Mouse (Mus musculus) lung, embryonic 16.5 days (tissue): ENCODE results near the gene Frmd4a. TPM values are rescaled to one million over a fixed set of nuclear protein-coding genes. Genes with fewer than 3 reads are reported as not detected.

ENCODE experiments used
- ATAC-seq: fragments of 200-750 bp; cut with Nextera tagmentation; 2 replicates; pipeline ENCODE4 v1.8.0; 2017; ENCODE audit warnings: low read depth, mild to moderate bottlenecking, moderate library complexity
- H3K27ac ChIP-seq: fragments of 300-500 bp; sonication (generic); 2 replicates; pipeline ENCODE4 v1.5.1; 2014; ENCODE audit warnings: mild to moderate bottlenecking, control low read depth, low read length
- H3K27me3 ChIP-seq: fragments of 300-500 bp; sonication (generic); 2 replicates; pipeline ENCODE4 v1.6.1; 2014; ENCODE audit warnings: low read depth, low read length, mixed read lengths; ENCODE audit not compliant: control insufficient read depth, insufficient read depth
- H3K36me3 ChIP-seq: fragments of 300-500 bp; sonication (generic); 2 replicates; pipeline ENCODE4 v1.6.1; 2014; ENCODE audit warnings: low read length; ENCODE audit not compliant: control insufficient read depth, insufficient read depth
- H3K4me1 ChIP-seq: fragments of 300-500 bp; sonication (generic); replicated peaks from 2 replicates; pipeline ENCODE4 v1.6.1; 2014; ENCODE audit warnings: low read length, mixed read lengths; ENCODE audit not compliant: control insufficient read depth, insufficient read depth
- H3K4me2 ChIP-seq: fragments of 300-500 bp; sonication (generic); 2 replicates; pipeline ENCODE4 v1.6.1; 2014; ENCODE audit warnings: low read depth, low read length, control low read depth
- H3K4me3 ChIP-seq: fragments of 300-500 bp; sonication (generic); 2 replicates; pipeline ENCODE4 v1.5.1; 2014; ENCODE audit warnings: mild to moderate bottlenecking, low read length, control low read depth
- H3K9ac ChIP-seq: fragments of 300-500 bp; sonication (generic); 2 replicates; pipeline ENCODE4 v1.6.1; 2014; ENCODE audit warnings: low read length, control low read depth
- H3K9me3 ChIP-seq: fragments of 300-500 bp; sonication (generic); 2 replicates; pipeline ENCODE4 v1.6.1; 2016; ENCODE audit warnings: low read length; ENCODE audit not compliant: control insufficient read depth
- WGBS: fragments of 180-500 bp; shearing (Covaris S2); extraction: QIAGEN DNeasy Blood & Tissue Kit; methylation state at CpG from one replicate; pipeline ENCODE4 v1.1.7; 2014; 5-methylcytosine and 5-hydroxymethylcytosine counted together
- polyA plus RNA-seq: library from polyadenylated mRNA; unstranded; fragments of >200 nt; fragmentation: Nextera tagmentation; extraction: Ambion mirVana; gene quantifications from 2 replicates; pipeline ENCODE4 v1.2.1, GENCODE M21; 2015

Gene Frmd4a
- polyA plus RNA-seq, 1 experiment from 2014 or later, result 29.1 TPM

DNA sequence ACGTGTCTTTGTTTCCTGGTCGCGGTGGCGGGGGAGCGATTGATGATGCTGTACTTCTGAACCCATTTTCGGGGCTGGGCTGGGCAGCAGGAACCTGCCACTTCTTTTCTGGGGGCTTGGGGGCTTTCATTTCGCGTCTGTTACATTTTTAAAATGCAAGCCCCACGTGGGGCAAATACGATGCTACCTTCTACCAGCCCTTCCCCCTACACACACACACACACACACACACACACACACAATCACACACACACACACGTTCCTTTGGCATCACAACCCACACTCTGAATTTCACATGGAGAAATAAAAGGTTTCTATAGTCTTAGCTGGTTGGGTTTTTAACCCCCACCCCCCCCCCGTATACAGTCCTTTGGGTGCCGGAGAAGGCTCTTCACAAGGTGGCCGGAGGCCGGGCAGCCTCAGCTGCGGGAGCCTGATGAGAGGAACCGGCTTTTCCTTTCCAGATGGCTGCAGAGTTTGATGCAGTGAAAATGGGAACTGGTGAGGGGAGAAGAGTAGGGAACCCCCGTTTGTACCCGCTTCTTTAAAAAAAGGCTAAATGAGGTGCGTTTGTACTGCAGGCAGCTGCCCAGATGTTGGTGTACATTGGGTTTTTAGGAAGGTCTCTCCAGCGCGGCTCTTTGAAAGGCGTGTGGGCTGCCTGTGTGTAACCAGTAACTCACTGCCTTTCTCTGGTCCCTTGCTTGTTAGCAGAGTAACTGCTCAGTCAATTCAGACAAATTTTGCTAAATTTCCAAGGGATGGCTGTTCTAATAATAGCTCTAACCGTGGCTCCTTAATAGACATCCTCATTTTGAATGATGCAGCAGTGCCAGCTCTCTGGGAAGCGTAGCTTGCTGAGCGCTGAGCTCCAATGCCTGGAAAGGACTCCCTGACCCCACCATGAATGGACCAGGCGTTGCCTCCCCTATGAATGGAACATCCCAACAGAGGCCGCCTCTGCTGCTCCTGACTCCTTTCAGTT, 384.4 kb downstream of the Frmd4a start:
- WGBS, result 1% methylated on average over 28 of the region's 28 CpGs
- H3K4me3 ChIP-seq, result peak overlapping the region; percentile 73
- H3K4me1 ChIP-seq, result peaks cover 32% of the 10 kb centered on the region
- H3K27ac ChIP-seq, result peak overlapping the region; percentile 91
- H3K9ac ChIP-seq, result peak overlapping the region; percentile 87
- no peaks in the 10 kb centered on the region for H3K36me3 ChIP-seq
- peak; percentile 43 for ATAC-seq
- H3K27me3 ChIP-seq, result no peaks in the 10 kb centered on the region
- peak overlapping the region; percentile 85 for H3K4me2 ChIP-seq
- no peaks in the 10 kb centered on the region for H3K9me3 ChIP-seq

- 48% methylated on average over 5 of the region's 5 CpGs for WGBS
- H3K9me3 ChIP-seq, result no peaks in the 10 kb centered on the region
These were observed 389.5 kb downstream of the Frmd4a start for GRCm38 (mm10) chr2:4406977-4407376.

GRCm38 (mm10) chr2:4409810-4410433, 392.4 kb downstream of the Frmd4a start:
- Histone ChIP-seq H3K27ac (peak overlapping the region; percentile 86), H3K4me2 (peak overlapping the region; percentile 36), H3K27me3 (no peaks in the 10 kb centered on the region), H3K4me3 (no peak overlapping the region), H3K4me1 (peaks cover 31% of the 10 kb centered on the region), H3K36me3 (no peaks in the 10 kb centered on the region), H3K9me3 (no peaks in the 10 kb centered on the region), H3K9ac (no peak overlapping the region)
- ATAC-seq, result peak; percentile 49; the same call in 1 of the 2 replicates
- WGBS, result 57% methylated on average over 8 of the region's 8 CpGs

More at GRCm38 (mm10) chr2:4406977-4407376, 389.5 kb downstream of the Frmd4a start:
- ATAC-seq, result peak; percentile 20
- no peak overlapping the region for H3K4me3 ChIP-seq
- no peaks in the 10 kb centered on the region for H3K36me3 ChIP-seq
- H3K27me3 ChIP-seq, result no peaks in the 10 kb centered on the region
- H3K9ac ChIP-seq, result no peak overlapping the region
- peaks cover 26% of the 10 kb centered on the region for H3K4me1 ChIP-seq
- H3K27ac ChIP-seq, result no peak overlapping the region
- H3K4me2 ChIP-seq, result no peak overlapping the region

GRCm38 (mm10) chr2:4412870-4413595, 395.5 kb downstream of the Frmd4a start:
- peak; percentile 91 for ATAC-seq
- Histone ChIP-seq H3K4me2 (no peak overlapping the region), H3K27me3 (no peaks in the 10 kb centered on the region), H3K4me1 (peaks cover 21% of the 10 kb centered on the region), H3K9ac (no peak overlapping the region), H3K9me3 (no peaks in the 10 kb centered on the region), H3K4me3 (no peak overlapping the region), H3K27ac (peak overlapping the region; percentile 81), H3K36me3 (no peaks in the 10 kb centered on the region)
- 23% methylated on average over 5 of the region's 5 CpGs for WGBS

DNA sequence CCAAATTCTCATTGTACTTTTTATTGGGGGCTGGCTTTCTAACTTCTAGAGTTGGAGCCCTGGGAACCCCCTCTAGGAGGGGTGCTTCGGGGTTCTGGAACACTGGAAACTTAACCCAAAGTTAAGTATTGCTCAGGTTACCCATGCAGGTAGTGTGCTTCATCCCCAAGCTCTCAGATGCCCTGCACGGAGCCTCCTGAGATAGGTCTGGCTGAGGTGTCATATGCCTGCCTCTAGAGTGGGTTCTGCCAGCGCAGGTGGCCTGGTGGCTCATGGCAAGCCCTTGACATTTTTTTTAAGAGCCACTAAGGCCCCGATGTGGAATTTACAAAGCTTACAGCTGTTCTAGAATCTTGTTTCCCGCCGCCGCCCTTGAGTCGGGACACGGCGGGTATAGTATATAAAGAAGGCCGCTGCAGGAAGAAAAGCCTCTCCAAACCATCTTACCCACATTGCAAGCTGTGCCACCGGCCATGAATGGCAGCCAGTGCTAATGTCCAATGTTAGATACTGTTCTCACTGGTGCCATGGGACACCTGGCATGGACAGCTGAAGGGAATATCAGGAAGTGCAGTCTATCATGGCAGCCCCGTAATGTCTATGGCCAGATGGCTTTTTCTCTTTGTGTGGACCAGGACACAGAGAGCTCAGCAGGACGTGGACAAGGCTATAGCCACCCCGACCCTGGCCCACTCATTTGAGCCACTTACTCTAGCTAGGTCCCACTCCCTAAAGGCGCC, 396.2 kb downstream of the Frmd4a start:
- ATAC-seq, result peak; percentile 38
- no peaks in the 10 kb centered on the region for H3K9me3 ChIP-seq

GRCm38 (mm10) chr2:4420679-4421312, 403.3 kb downstream of the Frmd4a start:
- ATAC-seq, result no peak
- no peak overlapping the region for H3K4me2 ChIP-seq
- H3K9ac ChIP-seq, result no peak overlapping the region
- H3K4me3 ChIP-seq, result no peak overlapping the region
- no peaks in the 10 kb centered on the region for H3K27me3 ChIP-seq
- no peaks in the 10 kb centered on the region for H3K36me3 ChIP-seq
- no peaks in the 10 kb centered on the region for H3K9me3 ChIP-seq
- WGBS, result 91% methylated on average over 4 of the region's 4 CpGs
- no peaks in the 10 kb centered on the region; the same call in 1 of the 2 replicates for H3K4me1 ChIP-seq
- no peak overlapping the region for H3K27ac ChIP-seq

More for the DNA sequence above, 396.2 kb downstream of the Frmd4a start:
- Histone ChIP-seq H3K4me2 (peak overlapping the region; percentile 25), H3K27me3 (no peaks in the 10 kb centered on the region), H3K36me3 (no peaks in the 10 kb centered on the region), H3K4me1 (peaks cover 21% of the 10 kb centered on the region), H3K27ac (peak overlapping the region; percentile 81), H3K4me3 (no peak overlapping the region), H3K9ac (no peak overlapping the region)
- 60% methylated on average over 16 of the region's 16 CpGs for WGBS

- WGBS, result 21% methylated on average over 2 of the region's 2 CpGs
- Histone ChIP-seq H3K36me3 (no peaks in the 10 kb centered on the region), H3K27ac (no peak overlapping the region), H3K9me3 (no peaks in the 10 kb centered on the region), H3K9ac (no peak overlapping the region), H3K4me1 (no peaks in the 10 kb centered on the region; the same call in 1 of the 2 replicates), H3K4me3 (no peak overlapping the region), H3K27me3 (no peaks in the 10 kb centered on the region), H3K4me2 (no peak overlapping the region)
- peak; percentile 65; the same call in 1 of the 2 replicates for ATAC-seq
These were observed 404.2 kb downstream of the Frmd4a start for GRCm38 (mm10) chr2:4421757-4422156.

GRCm38 (mm10) chr2:4423896-4424295, 406.4 kb downstream of the Frmd4a start:
- Histone ChIP-seq H3K9ac (no peak overlapping the region), H3K36me3 (no peaks in the 10 kb centered on the region), H3K4me3 (no peak overlapping the region), H3K27me3 (no peaks in the 10 kb centered on the region), H3K27ac (no peak overlapping the region), H3K4me2 (no peak overlapping the region), H3K9me3 (no peaks in the 10 kb centered on the region), H3K4me1 (no peaks in the 10 kb centered on the region; the same call in 1 of the 2 replicates)
- no peak for ATAC-seq
- WGBS, result 58% methylated on average over 6 of the region's 6 CpGs
